ENCODE assay signal across 24 mouse cellular contexts in genomic region chr4:147965712-147966111, GRCm38 (mm10). TPM values are rescaled to one million over a fixed set of nuclear protein-coding genes. Genes with fewer than 3 reads are reported as not detected.
A peak's percentile ranks its signal among the peaks of the same experiment; 100 is the strongest.
DNase-seq lines count a peak whose midpoint lies in the region; ATAC-seq lines count a peak whose summit lies in the region.
"Had no signal": no experiment of that assay in that cellular context is flagged by ENCODE, and none has a peak within 500 bp of the region (broad histone marks: within the 10 kb centered on the region; RNA-seq: fewer than 3 reads in every experiment).

No protein-coding gene starts in this region.

- H3K36me3 ChIP-seq in heart, embryonic 11.5 days (ENCODE audit: control insufficient read depth, insufficient read depth, low read length) = no peaks in the 10 kb centered on the region
- H3K36me3 ChIP-seq in heart, embryonic 16.5 days (ENCODE audit: control insufficient read depth, insufficient read depth) = no peaks in the 10 kb centered on the region
- H3K36me3 ChIP-seq: forebrain, embryonic 12.5 days; hindbrain, embryonic 12.5 days; limb, embryonic 13.5 days; liver, embryonic 13.5 days; lung, embryonic 15.5 days; midbrain, embryonic 10.5 days had no signal

- ATAC-seq in heart, embryonic 11.5 days (replicated peaks; ENCODE audit: insufficient number of reproducible peaks, low FRiP score, low TSS enrichment) = peak; percentile 66; the same call in 1 of the 2 replicates
- peak; percentile 71 for ATAC-seq in heart, embryonic 16.5 days (replicated peaks; ENCODE audit: extremely low read depth, insufficient read depth, low FRiP score)

- intact Hi-C loops in left cerebral cortex, postnatal 4 days (cut with DNase I) = no loop called here

- H3K27me3 ChIP-seq in heart, embryonic 11.5 days (ENCODE audit: control insufficient read depth, insufficient read depth, low read length) = peaks cover 14% of the 10 kb centered on the region; the same call in 1 of the 2 replicates
- no peaks in the 10 kb centered on the region for H3K27me3 ChIP-seq in heart, embryonic 16.5 days (ENCODE audit: control insufficient read depth, insufficient read depth, low read length)
- H3K27me3 ChIP-seq: forebrain, embryonic 12.5 days; limb, embryonic 13.5 days; liver, embryonic 13.5 days; lung, embryonic 15.5 days had no signal

- H3K9ac ChIP-seq in heart, embryonic 11.5 days (ENCODE audit: low read depth, low read length) = 0 out of 2 replicates have a peak overlapping the region, but pooled peaks have one; percentile 29
- no peak overlapping the region for H3K9ac ChIP-seq in heart, embryonic 16.5 days (ENCODE audit: low read length)
- H3K9ac ChIP-seq: forebrain, embryonic 12.5 days; hindbrain, embryonic 12.5 days; limb, embryonic 13.5 days; liver, embryonic 13.5 days; lung, embryonic 15.5 days had no signal

- DNase-seq in heart, adult 18-20 months = peak; percentile 30 to 33
- DNase-seq in heart, adult 8-10 months (ENCODE audit: low spot score) = no peak
- peak; percentile 58 for DNase-seq in kidney, postnatal 14 days
- no peak for DNase-seq in thymus, postnatal 10 days (ENCODE audit: low spot score in 2 of 2)
- no peak for DNase-seq in left cerebral cortex, postnatal 4 days
- DNase-seq: cerebellum, adult 2 months; liver, embryonic 13.5 days; right cerebral cortex, postnatal 25 days; thymus, adult 2 months had no signal

- no peaks in the 10 kb centered on the region for H3K9me3 ChIP-seq in heart, embryonic 11.5 days (replicated peaks; ENCODE audit: control insufficient read depth, low read length)
- no peaks in the 10 kb centered on the region for H3K9me3 ChIP-seq in heart, embryonic 16.5 days (replicated peaks; ENCODE audit: control insufficient read depth, low read length)
- H3K9me3 ChIP-seq: forebrain, embryonic 12.5 days; hindbrain, embryonic 12.5 days; limb, embryonic 13.5 days; liver, embryonic 13.5 days; lung, embryonic 15.5 days; midbrain, embryonic 10.5 days had no signal

- peak overlapping the region; percentile 31 for H3K4me2 ChIP-seq in heart, embryonic 11.5 days
- peak overlapping the region; percentile 37; the same call in 1 of the 2 replicates for H3K4me2 ChIP-seq in heart, embryonic 16.5 days (ENCODE audit: low read depth, low read length)
- H3K4me2 ChIP-seq: forebrain, embryonic 12.5 days; hindbrain, embryonic 12.5 days; limb, embryonic 13.5 days; liver, embryonic 13.5 days; lung, embryonic 15.5 days had no signal

- no peak overlapping the region for H3K4me3 ChIP-seq in heart, embryonic 11.5 days (ENCODE audit: low read depth, low read length)
- no peak overlapping the region for H3K4me3 ChIP-seq in heart, embryonic 16.5 days (ENCODE audit: low read length)
- H3K4me3 ChIP-seq: forebrain, embryonic 12.5 days; hindbrain, embryonic 12.5 days; limb, embryonic 13.5 days; liver, embryonic 13.5 days; lung, embryonic 15.5 days; midbrain, embryonic 10.5 days had no signal

- H3K4me1 ChIP-seq in heart, embryonic 11.5 days (ENCODE audit: control insufficient read depth, insufficient read depth, low read length) = peaks cover 14% of the 10 kb centered on the region
- H3K4me1 ChIP-seq in heart, embryonic 16.5 days (ENCODE audit: control insufficient read depth, insufficient read depth, low read length) = peaks cover 25% of the 10 kb centered on the region
- H3K4me1 ChIP-seq: forebrain, embryonic 12.5 days; hindbrain, embryonic 12.5 days; limb, embryonic 13.5 days; lung, embryonic 15.5 days; midbrain, embryonic 10.5 days had no signal

- 39% methylated on average over 7 of the region's 7 CpGs for WGBS in heart, embryonic 11.5 days (ENCODE audit: insufficient replicate concordance)
- 27% methylated on average over 7 of the region's 7 CpGs for WGBS in heart, embryonic 16.5 days

- H3K27ac ChIP-seq in heart, embryonic 11.5 days (ENCODE audit: low read depth, low read length) = peak overlapping the region; percentile 77
- peak overlapping the region; percentile 83 for H3K27ac ChIP-seq in heart, embryonic 16.5 days (ENCODE audit: low read length)
- H3K27ac ChIP-seq: forebrain, embryonic 12.5 days; hindbrain, embryonic 12.5 days; limb, embryonic 13.5 days; liver, embryonic 13.5 days; lung, embryonic 15.5 days; macrophage; midbrain, embryonic 10.5 days had no signal

RNA-seq across cellular contexts. Expression of gene Nppb, which starts 19.9 kb away (rescaled TPM):
- total RNA-seq in heart, adult 18-20 months (2021) = 100 to 1,000 TPM; 170 to 310 TPM
- 100 to 1,000 TPM; 107 to 313 (median 216) TPM for total RNA-seq in heart, adult 8-10 months (2022)
- polyA plus RNA-seq in heart, embryonic 11.5 days (2014; fragmentation: Nextera tagmentation; extraction: Ambion mirVana) = 305 and 336 TPM in 2 replicates
- polyA plus RNA-seq in heart, embryonic 16.5 days (2015; fragmentation: Nextera tagmentation; extraction: Ambion mirVana) = 159 and 197 TPM in 2 replicates
- not detected for total RNA-seq in left cerebral cortex, postnatal 4 days (2021)
- total RNA-seq: gastrocnemius, postnatal 4 days; layer of hippocampus, postnatal 25 days; left cerebral cortex, postnatal 10 days had no signal
- polyA plus RNA-seq: forebrain, embryonic 12.5 days; large intestine, adult 2 months; limb, embryonic 13.5 days; liver, embryonic 13.5 days; macrophage; midbrain, embryonic 10.5 days; stomach, embryonic 16.5 days; urinary bladder, adult 2 months had no signal

RNA-seq across cellular contexts. Expression of gene 2510039O18Rik, which starts 25.0 kb away (rescaled TPM):
- 10 to 100 TPM; 38.1 to 43.1 TPM for total RNA-seq in heart, adult 18-20 months (2021)
- total RNA-seq in heart, adult 8-10 months (2022) = 10 to 100 TPM; 35.8 to 43.1 (median 39.7) TPM
- 16.4 and 16.5 TPM in 2 replicates for polyA plus RNA-seq in heart, embryonic 11.5 days (2014; fragmentation: Nextera tagmentation; extraction: Ambion mirVana)
- polyA plus RNA-seq in heart, embryonic 16.5 days (2015; fragmentation: Nextera tagmentation; extraction: Ambion mirVana) = 12.1 and 14.2 TPM in 2 replicates
- 10 to 100 TPM; 31.0 to 31.7 TPM for total RNA-seq in left cerebral cortex, postnatal 4 days (2021)

RNA-seq across cellular contexts. Expression of gene Plod1, which starts 29.1 kb away (rescaled TPM):
- 10 to 100 TPM; 61.0 to 65.3 TPM for total RNA-seq in heart, adult 18-20 months (2021)
- total RNA-seq in heart, adult 8-10 months (2022) = 10 to 100 TPM; 52.7 to 66.9 (median 61.3) TPM
- 40.1 and 50.2 TPM in 2 replicates for polyA plus RNA-seq in heart, embryonic 11.5 days (2014; fragmentation: Nextera tagmentation; extraction: Ambion mirVana)
- 58.5 and 62.7 TPM in 2 replicates for polyA plus RNA-seq in heart, embryonic 16.5 days (2015; fragmentation: Nextera tagmentation; extraction: Ambion mirVana)
- 10 to 100 TPM; 15.2 to 16.0 TPM for total RNA-seq in left cerebral cortex, postnatal 4 days (2021)

RNA-seq across cellular contexts. Expression of gene Nppa, which starts 34.8 kb away (rescaled TPM):
- total RNA-seq in heart, adult 18-20 months (2021) = 1,000 to 10,000 TPM; 1,365 to 1,908 TPM
- total RNA-seq in heart, adult 8-10 months (2022) = 1,000 to 10,000 TPM; 1,499 to 1,940 (median 1,728) TPM
- polyA plus RNA-seq in heart, embryonic 11.5 days (2014; fragmentation: Nextera tagmentation; extraction: Ambion mirVana) = 5,496 and 5,973 TPM in 2 replicates
- polyA plus RNA-seq in heart, embryonic 16.5 days (2015; fragmentation: Nextera tagmentation; extraction: Ambion mirVana) = 4,431 and 6,649 TPM in 2 replicates
- under 1 TPM; 0.42 to 0.62 TPM for total RNA-seq in left cerebral cortex, postnatal 4 days (2021)
- total RNA-seq: adrenal gland, postnatal 4 days; gastrocnemius, postnatal 4 days; layer of hippocampus, postnatal 25 days had no signal
- polyA plus RNA-seq: cerebellum, adult 2 months; limb, embryonic 13.5 days; macrophage had no signal

Comparison
In these comparisons a context has a peak if more than half of its experiments do, and no peak if none do; other contexts are left out.
1. DNase-seq: peak in heart, adult 18-20 months (2 of 2) and kidney, postnatal 14 days (single experiment); none in heart, adult 8-10 months (single experiment), thymus, postnatal 10 days (0 of 2) and left cerebral cortex, postnatal 4 days (single experiment).
2. RNA of gene Nppb, which starts 19.9 kb away (total RNA-seq): 170 to 310 TPM in heart, adult 18-20 months and 107 to 313 TPM in heart, adult 8-10 months; not detected in left cerebral cortex, postnatal 4 days; every median in the first group is over 100 times any median in the second.